Mouse (Mus musculus): ENCODE results near the gene Ppm1j. TPM values are rescaled to one million over a fixed set of nuclear protein-coding genes. Genes with fewer than 3 reads are reported as not detected.
"Not testable (repeated sequence)": the region's sequence is repeated elsewhere in the genome, so short reads cannot be mapped to it uniquely, and the experiment has no call there.

Gene Ppm1j
- not detected in 2 replicates for polyA plus RNA-seq (2012)

DNA sequence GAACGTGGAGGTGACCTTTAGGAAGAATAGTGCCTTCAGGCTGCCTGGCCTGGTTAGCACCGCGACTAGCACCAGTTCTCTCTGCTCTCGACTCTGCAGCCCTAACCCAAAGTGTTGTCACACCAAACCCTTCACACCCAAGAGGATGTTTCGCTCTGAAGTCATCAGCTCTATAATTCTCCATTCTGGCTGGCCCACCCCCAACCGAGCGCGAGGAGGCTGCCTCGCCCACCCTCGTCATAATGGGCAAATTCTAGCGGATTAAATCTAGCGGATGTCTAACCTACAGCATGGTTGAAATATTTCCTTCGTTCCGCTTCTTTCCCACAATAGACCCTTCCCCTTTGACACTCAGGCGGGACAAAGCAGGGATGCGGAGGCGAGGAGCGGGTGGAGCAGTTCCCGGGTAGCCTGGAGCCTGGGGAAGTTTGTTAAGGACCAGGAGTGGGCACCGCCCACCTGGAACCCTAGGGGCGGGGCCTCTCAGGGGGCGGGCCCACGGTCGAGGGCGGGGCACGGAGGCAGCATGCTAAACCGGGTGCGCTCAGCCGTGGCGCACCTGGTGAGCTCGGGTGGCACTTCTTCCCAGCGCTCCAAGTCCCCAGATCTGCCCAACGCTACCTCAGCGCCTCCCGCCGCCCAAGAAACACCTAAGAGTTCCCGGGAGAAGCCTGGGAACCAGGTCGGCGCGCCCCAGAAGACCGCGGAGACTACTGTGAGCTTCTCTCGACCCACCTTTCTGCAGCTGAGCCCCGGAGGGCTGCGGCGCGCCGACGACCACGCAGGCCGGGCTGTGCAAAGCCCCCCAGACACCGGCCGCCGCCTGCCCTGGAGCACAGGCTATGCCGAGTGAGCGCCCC lies at the start of gene Ppm1j:
Ppm1j (plus strand) TSS at position 496 of the 860 bp plus-strand sequence.
- no peaks in the 10 kb centered on the region for H3K36me3 ChIP-seq (ENCODE audit: control insufficient read depth)
- no peaks in the 10 kb centered on the region; the same call in 1 of the 2 replicates for H3K9me3 ChIP-seq (ENCODE audit: control insufficient read depth, low read length)
- H3K4me3 ChIP-seq (replicated peaks): peak within 1 kb of the TSS; percentile 34
- peaks cover 15% of the 10 kb centered on the region for H3K4me1 ChIP-seq (ENCODE audit: control insufficient read depth)
- H3K27me3 ChIP-seq (ENCODE audit: control insufficient read depth): peaks cover 98% of the 10 kb centered on the region
- no peak for TF ChIP-seq GATA1 (IDR thresholded peaks at IDR 0.05; ENCODE audit: low read length)
- no peak for TF ChIP-seq TAL1 (IDR thresholded peaks at IDR 0.05; ENCODE audit: low read length)

DNA sequence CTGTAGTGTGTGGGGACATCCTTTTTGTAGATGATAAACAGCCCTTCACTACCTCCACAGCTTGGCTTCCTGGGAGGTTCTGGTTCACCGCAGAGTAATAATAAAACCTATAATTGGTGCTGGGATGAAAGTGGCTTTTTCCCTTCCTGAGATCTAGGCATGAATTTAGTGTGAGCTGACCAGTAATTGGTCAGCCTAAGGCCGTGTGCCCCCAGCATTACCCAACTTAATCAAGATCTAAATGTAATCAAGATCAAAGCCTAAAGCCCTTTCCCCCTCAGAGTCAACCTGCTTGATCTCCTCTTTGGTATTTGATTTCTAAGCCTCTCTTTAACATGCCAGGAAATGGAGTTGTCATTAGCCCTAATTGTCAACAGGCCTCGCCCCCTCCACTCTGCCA lies 47.9 kb upstream of the Ppm1j start:
- H3K9me3 ChIP-seq (ENCODE audit: control insufficient read depth, low read length): no peaks in the 10 kb centered on the region
- TF ChIP-seq TAL1 (IDR thresholded peaks at IDR 0.05; ENCODE audit: low read length) (no peak), GATA1 (IDR thresholded peaks at IDR 0.05; ENCODE audit: low read length) (no peak)
- H3K27me3 ChIP-seq (ENCODE audit: control insufficient read depth): no peaks in the 10 kb centered on the region
- H3K4me3 ChIP-seq (replicated peaks): no peak overlapping the region
- no peaks in the 10 kb centered on the region for H3K4me1 ChIP-seq (ENCODE audit: control insufficient read depth)
- no peaks in the 10 kb centered on the region for H3K36me3 ChIP-seq (ENCODE audit: control insufficient read depth)

DNA sequence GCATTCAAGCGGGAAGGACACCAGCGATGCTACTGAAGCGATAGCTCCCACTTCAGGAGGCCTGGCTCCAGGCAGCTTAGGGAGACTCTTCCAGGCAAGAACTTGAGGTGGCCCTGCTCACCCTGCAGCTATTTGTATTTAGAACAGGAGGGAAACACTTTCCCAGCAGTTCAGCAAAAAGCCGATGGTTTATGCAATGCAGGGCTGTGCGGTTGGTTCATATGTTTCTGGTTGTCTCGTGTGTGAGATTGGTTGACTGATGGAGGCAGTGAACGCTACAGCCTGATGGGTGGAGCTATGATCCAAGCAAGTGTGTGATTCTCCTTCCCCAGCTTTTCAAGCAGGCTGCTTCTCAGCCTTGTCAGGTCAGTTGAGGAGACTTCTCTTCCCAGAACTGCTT lies 46.2 kb upstream of the Ppm1j start:
- Histone ChIP-seq H3K9me3 (ENCODE audit: control insufficient read depth, low read length) (no peaks in the 10 kb centered on the region), H3K36me3 (ENCODE audit: control insufficient read depth) (no peaks in the 10 kb centered on the region), H3K4me3 (replicated peaks) (no peak overlapping the region), H3K27me3 (ENCODE audit: control insufficient read depth) (no peaks in the 10 kb centered on the region), H3K4me1 (ENCODE audit: control insufficient read depth) (no peaks in the 10 kb centered on the region)
- TF ChIP-seq GATA1 (IDR thresholded peaks at IDR 0.05; ENCODE audit: low read length): no peak
- TF ChIP-seq TAL1 (IDR thresholded peaks at IDR 0.05; ENCODE audit: low read length): no peak

DNA sequence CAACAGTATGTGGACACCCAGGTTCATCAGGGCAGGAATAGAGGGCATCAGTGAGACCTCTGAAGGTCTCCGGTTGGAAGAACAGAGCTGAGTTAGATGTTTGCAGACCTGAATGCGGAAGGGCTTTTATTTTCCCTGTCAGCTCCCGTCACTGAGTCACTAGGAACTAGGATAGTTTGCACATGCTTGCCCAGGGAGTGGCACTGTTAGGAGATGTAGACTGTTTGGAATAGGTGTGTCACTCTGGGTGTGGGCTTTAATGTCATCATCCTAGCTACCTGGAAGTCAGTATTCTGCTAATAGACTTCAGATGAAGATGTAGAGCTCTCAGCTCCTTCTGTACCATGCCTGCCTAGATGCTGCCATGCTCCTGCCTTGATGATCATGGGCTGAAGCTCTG lies 38.9 kb upstream of the Ppm1j start:
- Histone ChIP-seq H3K9me3 (ENCODE audit: control insufficient read depth, low read length) (no peaks in the 10 kb centered on the region), H3K4me3 (replicated peaks) (no peak overlapping the region), H3K36me3 (ENCODE audit: control insufficient read depth) (no peaks in the 10 kb centered on the region), H3K4me1 (ENCODE audit: control insufficient read depth) (no peaks in the 10 kb centered on the region), H3K27me3 (ENCODE audit: control insufficient read depth) (no peaks in the 10 kb centered on the region)
- TF ChIP-seq GATA1 (IDR thresholded peaks at IDR 0.05; ENCODE audit: low read length) (no peak), TAL1 (IDR thresholded peaks at IDR 0.05; ENCODE audit: low read length) (no peak)

DNA sequence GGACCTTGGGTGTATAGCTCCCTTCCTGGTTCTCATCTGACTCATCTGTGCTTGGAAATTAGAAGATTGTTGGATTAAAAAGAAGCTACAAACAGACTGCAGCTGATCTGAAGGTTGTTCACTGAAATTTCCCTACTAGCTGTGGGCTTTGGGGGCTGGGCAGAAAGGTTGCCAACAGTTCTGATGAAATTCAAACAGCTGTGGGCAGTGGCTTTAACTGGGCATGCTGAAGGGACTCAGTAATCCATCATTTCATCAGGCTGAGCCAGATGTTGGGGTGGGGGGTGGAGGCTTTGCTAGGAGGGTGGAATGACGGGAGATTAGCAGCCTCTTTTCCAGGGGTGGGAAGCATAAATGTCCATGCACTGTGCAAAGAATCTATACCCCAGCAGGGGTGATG lies 37.7 kb upstream of the Ppm1j start:
- Histone ChIP-seq H3K36me3 (ENCODE audit: control insufficient read depth) (no peaks in the 10 kb centered on the region), H3K4me1 (ENCODE audit: control insufficient read depth) (no peaks in the 10 kb centered on the region), H3K9me3 (ENCODE audit: control insufficient read depth, low read length) (no peaks in the 10 kb centered on the region), H3K27me3 (ENCODE audit: control insufficient read depth) (no peaks in the 10 kb centered on the region), H3K4me3 (replicated peaks) (no peak overlapping the region)
- TF ChIP-seq GATA1 (IDR thresholded peaks at IDR 0.05; ENCODE audit: low read length) (no peak), TAL1 (IDR thresholded peaks at IDR 0.05; ENCODE audit: low read length) (no peak)

DNA sequence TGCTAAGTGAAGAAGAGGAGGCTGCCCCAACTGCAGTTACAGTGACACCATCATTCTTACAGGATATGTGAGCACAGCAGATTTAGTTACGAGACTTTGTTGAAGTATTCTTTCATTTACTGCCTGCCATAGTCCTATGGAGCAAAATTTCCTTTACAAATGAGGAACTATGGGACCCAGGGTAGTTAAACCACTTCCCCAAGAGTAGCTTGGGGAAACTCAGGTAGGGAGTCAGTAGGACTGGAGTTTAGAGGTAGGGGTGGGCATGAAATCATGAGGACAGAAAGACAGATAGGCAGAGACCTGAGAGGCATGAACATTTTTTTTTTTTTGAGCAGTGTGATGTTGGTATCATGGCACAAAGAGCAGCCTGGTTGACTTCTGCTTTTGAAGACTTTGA lies 37.0 kb upstream of the Ppm1j start:
- H3K4me1 ChIP-seq (ENCODE audit: control insufficient read depth): no peaks in the 10 kb centered on the region

DNA sequence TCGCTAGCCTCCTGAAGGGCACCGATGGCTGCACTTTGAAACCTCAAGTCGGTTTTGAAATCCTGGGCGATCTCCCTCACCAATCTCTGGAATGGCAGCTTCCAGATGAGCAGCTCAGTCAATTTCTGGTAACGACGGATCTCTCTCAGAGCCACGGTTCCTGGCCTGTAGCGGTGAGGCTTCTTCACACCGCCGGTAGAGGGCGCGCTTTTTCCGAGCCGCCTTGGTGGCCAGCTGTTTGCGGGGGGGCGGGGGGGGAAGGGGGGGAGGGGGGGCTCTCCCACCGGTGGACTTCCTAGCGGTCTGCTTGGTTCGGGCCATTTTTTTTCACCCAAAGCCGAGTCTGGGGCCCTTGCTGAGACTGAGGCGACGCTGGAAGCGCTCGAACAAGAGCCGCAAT lies 28.0 kb upstream of the Ppm1j start:
- H3K4me3 ChIP-seq (replicated peaks); H3K36me3 ChIP-seq (ENCODE audit: control insufficient read depth); H3K9me3 ChIP-seq (ENCODE audit: control insufficient read depth, low read length); H3K4me1 ChIP-seq (ENCODE audit: control insufficient read depth): not testable (repeated sequence)
- H3K27me3 ChIP-seq (ENCODE audit: control insufficient read depth): peaks cover 15% of the 10 kb centered on the region

More for the DNA sequence above, 37.0 kb upstream of the Ppm1j start:
- Histone ChIP-seq H3K9me3 (ENCODE audit: control insufficient read depth, low read length) (no peaks in the 10 kb centered on the region), H3K4me3 (replicated peaks) (no peak overlapping the region), H3K36me3 (ENCODE audit: control insufficient read depth) (no peaks in the 10 kb centered on the region), H3K27me3 (ENCODE audit: control insufficient read depth) (no peaks in the 10 kb centered on the region)
- TF ChIP-seq TAL1 (IDR thresholded peaks at IDR 0.05; ENCODE audit: low read length) (no peak), GATA1 (IDR thresholded peaks at IDR 0.05; ENCODE audit: low read length) (no peak)

DNA sequence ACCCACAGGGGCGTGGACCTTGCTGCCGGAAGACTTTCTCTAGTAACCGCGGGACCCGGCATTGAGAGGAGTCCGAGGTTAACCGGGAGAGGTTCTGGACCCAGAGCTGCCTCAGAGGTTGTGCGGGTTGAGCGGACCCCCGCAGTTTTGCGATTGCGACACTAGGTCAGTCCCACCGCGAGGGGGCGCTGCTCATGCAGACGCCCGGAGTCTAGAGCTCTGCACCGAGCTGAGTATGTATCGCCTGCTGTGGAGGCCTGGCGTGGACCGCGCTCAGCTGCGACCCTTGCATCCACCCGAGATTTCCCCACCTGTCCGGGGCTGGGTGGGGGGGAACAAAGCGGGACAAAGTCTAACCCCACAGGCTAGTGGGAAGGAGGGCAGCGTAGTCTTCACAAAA lies 22.4 kb upstream of the Ppm1j start:
- TF ChIP-seq GATA1 (IDR thresholded peaks at IDR 0.05; ENCODE audit: low read length): no peak
- TF ChIP-seq TAL1 (IDR thresholded peaks at IDR 0.05; ENCODE audit: low read length): no peak
- peaks cover 39% of the 10 kb centered on the region for H3K27me3 ChIP-seq (ENCODE audit: control insufficient read depth)
- peaks cover 3% of the 10 kb centered on the region for H3K9me3 ChIP-seq (ENCODE audit: control insufficient read depth, low read length)
- peak overlapping the region; percentile 46 for H3K4me3 ChIP-seq (replicated peaks)
- H3K4me1 ChIP-seq (ENCODE audit: control insufficient read depth): peaks cover 35% of the 10 kb centered on the region
- no peaks in the 10 kb centered on the region for H3K36me3 ChIP-seq (ENCODE audit: control insufficient read depth)

DNA sequence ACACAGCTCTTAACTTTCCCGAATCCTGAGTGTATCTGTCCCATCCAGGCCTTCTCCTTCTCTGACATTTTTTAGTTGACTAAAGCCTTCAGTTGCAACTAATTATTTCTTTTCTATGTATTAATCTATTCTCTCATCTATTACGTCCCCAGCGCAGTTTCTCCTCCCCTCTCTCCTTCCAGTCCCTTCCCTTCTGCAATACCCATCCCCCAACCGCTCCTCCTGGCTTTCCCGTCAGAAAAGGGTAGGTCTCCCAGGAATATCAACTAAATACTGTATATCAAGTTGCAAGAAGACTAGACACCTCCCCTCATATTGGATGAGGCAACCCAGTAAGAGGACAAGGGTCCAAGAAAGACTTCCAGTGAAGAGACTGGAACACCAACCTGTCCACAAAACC lies 22.0 kb upstream of the Ppm1j start:
- no peak for TF ChIP-seq TAL1 (IDR thresholded peaks at IDR 0.05; ENCODE audit: low read length)
- no peak for TF ChIP-seq GATA1 (IDR thresholded peaks at IDR 0.05; ENCODE audit: low read length)

DNA sequence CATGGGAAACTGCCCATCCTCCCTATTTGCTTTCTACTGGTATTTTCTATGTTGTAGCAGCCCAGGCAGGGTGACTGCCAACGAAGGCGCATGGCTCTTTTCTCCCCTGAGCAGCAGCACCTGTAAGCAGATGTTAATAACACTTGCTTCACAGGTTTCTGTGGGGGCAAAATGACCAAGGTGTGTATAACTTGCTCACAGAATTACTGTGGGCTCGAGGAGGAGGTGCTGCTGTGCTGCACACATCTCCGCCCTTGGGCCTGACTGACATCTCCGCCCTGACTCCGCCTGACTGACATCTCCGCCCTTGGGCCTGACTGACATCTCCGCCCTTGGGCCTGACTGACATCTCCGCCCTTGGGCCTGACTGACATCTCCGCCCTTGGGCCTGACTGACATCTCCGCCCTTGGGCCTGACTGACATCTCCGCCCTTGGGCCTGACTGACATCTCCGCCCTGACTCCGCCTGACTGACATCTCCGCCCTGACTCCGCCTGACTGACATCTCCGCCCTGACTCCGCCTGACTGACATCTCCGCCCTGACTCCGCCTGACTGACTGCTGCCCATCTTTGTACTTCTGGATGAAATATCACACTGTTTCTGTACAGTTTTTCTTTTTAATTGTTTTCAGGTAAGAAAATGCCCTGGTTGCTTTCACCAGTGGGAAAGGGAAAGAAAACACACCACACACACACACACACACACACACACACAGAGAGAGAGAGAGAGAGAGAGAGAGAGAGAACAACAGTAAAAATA lies 18.6 kb upstream of the Ppm1j start:
- Histone ChIP-seq H3K4me1 (ENCODE audit: control insufficient read depth) (peaks cover 40% of the 10 kb centered on the region), H3K27me3 (ENCODE audit: control insufficient read depth) (peaks cover 33% of the 10 kb centered on the region), H3K4me3 (replicated peaks) (peak overlapping the region; percentile 37)
- not testable (repeated sequence) for H3K9me3 ChIP-seq (ENCODE audit: control insufficient read depth, low read length); H3K36me3 ChIP-seq (ENCODE audit: control insufficient read depth)

More for the DNA sequence above, 22.0 kb upstream of the Ppm1j start:
- Histone ChIP-seq H3K4me1 (ENCODE audit: control insufficient read depth) (peaks cover 40% of the 10 kb centered on the region), H3K27me3 (ENCODE audit: control insufficient read depth) (peaks cover 37% of the 10 kb centered on the region), H3K36me3 (ENCODE audit: control insufficient read depth) (no peaks in the 10 kb centered on the region), H3K9me3 (ENCODE audit: control insufficient read depth, low read length) (peaks cover 3% of the 10 kb centered on the region), H3K4me3 (replicated peaks) (peak overlapping the region; percentile 46)
